Mouse (Mus musculus): ENCODE measurements around the gene Sept7.

DNA sequence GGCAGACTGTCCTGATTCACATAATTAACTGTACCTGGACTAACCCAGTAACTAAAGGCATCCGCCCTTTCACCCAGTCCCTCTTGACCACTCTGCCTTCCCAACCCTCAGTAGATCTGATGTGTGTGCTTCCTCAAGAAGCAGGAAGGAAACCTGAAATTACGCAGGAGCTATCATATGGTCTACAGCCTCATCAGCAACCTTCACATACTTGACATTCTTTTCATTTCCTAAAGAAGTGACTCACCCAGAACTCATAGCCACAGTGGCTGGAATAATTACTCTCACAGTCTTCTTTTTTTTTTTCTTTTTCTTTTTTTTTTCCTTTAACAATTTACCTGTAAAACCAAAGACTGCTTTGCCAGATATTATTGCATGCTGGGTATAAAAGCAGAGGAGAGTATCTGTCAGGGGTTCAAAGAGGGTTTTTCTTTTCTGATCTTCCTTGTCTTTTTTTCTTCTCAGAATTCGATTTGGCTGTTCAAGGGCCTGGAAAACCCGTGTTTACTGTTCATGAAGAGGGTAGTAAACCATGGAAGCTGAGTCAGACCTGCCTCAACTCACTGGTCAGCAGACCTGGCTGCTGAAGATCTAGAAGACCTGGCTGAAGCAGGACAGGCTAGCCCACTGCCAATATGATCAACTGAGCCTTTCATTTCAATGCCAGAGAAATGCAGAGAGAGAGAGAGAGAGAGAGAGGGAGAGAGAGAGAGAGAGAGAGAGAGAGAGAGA lies 8.1 kb upstream of the Sept7 start:
- TF ChIP-seq GATA1 (IDR thresholded peaks at IDR 0.05; ENCODE audit: borderline replicate concordance, low read length) (no peak), TAL1 (conservative IDR thresholded peaks at IDR 0.05; ENCODE audit: low read depth, low read length) (no peak)

All from G1E (cell line).